Mouse (Mus musculus) limb, embryonic 15.5 days (tissue): ENCODE measurements at regions not wholly inside any gene's neighbourhood (a gene's known extent, or its start where the extent isn't known, plus 50 kb on each side); places are given as distances from the start of the nearest gene placed in this dataset.

Experiments
- ATAC-seq: fragments of 200-750 bp; cut with Nextera tagmentation; 2 replicates; pipeline ENCODE4 v1.8.0; 2017; ENCODE audit warnings: low read depth, moderate TSS enrichment; ENCODE audit not compliant: insufficient number of reproducible peaks, low FRiP score, low TSS enrichment
- H3K27ac ChIP-seq: fragments of 300-500 bp; sonication (generic); 2 replicates; pipeline ENCODE4 v1.5.1; 2015; ENCODE audit warnings: moderate library complexity, mild to moderate bottlenecking, inconsistent platforms
- H3K27me3 ChIP-seq: fragments of 300-500 bp; sonication (generic); 2 replicates; pipeline ENCODE4 v1.6.1; 2015; ENCODE audit warnings: inconsistent platforms
- H3K36me3 ChIP-seq: fragments of 300-500 bp; sonication (generic); 2 replicates; pipeline ENCODE4 v1.6.1; 2015; ENCODE audit warnings: inconsistent platforms
- H3K4me1 ChIP-seq: fragments of 300-500 bp; sonication (generic); 2 replicates; pipeline ENCODE4 v1.6.1; 2015; ENCODE audit warnings: inconsistent platforms
- H3K4me2 ChIP-seq: fragments of 300-500 bp; sonication (generic); 2 replicates; pipeline ENCODE4 v1.6.1; 2015; ENCODE audit warnings: mild to moderate bottlenecking, inconsistent platforms
- H3K4me3 ChIP-seq: fragments of 300-500 bp; sonication (generic); 2 replicates; pipeline ENCODE4 v1.5.1; 2015; ENCODE audit warnings: mild to moderate bottlenecking, inconsistent platforms
- H3K9ac ChIP-seq: fragments of 300-500 bp; sonication (generic); 2 replicates; pipeline ENCODE4 v1.6.1; 2015; ENCODE audit warnings: inconsistent platforms
- H3K9me3 ChIP-seq: fragments of 300-500 bp; sonication (generic); 2 replicates; pipeline ENCODE4 v1.6.1; 2016; ENCODE audit warnings: inconsistent platforms
- WGBS: fragments of 180-500 bp; shearing (Covaris S2); methylation state at CpG from one replicate; pipeline ENCODE4 v1.1.7; 2015; 5-methylcytosine and 5-hydroxymethylcytosine counted together

DNA sequence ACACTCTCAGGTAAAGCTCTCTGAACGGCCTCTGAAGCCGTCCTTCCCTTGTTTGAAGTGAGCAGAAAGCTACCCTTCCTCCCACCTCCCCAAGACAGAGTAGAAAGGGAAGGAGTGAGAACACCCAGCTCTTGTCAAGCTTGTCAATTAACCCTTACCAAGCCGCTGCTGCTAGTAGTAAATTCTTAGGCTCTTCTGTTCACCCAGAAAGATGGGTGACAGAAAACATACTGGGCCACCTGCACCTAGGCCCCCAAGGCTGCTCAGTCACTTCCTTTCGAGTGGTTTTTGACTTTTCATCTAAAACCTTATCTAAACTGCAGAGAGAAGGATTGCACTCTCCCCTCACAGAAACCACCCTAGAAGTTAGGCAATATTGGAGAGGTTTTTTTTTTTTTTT lies 514.9 kb upstream of the Gm19410 start:
- no peak overlapping the region for H3K27ac ChIP-seq

DNA sequence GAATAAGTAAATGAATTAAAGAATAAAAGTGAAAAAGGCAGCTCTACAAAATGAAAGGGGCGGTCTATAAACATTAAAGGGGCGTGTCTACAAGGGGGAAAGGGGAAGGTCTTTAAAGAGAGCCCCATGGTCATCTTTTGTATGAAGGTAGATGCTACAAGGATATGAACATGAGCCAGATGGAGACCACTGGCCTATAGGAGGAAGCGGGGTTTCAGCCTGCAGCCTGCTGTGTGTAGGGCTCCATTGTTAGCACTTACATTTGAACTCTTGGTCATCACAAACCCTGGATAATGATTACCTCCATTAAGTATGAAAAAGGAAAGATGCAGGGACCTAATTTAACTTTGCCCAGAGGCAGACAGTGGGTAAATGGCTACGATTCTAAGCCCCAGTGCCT lies 511.6 kb upstream of the Gm19410 start:
- Histone ChIP-seq H3K9ac (no peak overlapping the region), H3K4me2 (no peak overlapping the region), H3K27me3 (no peaks in the 10 kb centered on the region), H3K27ac (no peak overlapping the region), H3K4me3 (no peak overlapping the region), H3K4me1 (no peaks in the 10 kb centered on the region), H3K36me3 (no peaks in the 10 kb centered on the region), H3K9me3 (no peaks in the 10 kb centered on the region)
- 88% methylated on average over 4 of the region's 4 CpGs for WGBS
- ATAC-seq: no peak

More for the DNA sequence above, 514.9 kb upstream of the Gm19410 start:
- Histone ChIP-seq H3K4me2 (no peak overlapping the region), H3K4me3 (no peak overlapping the region), H3K27me3 (no peaks in the 10 kb centered on the region), H3K4me1 (no peaks in the 10 kb centered on the region), H3K36me3 (no peaks in the 10 kb centered on the region), H3K9me3 (no peaks in the 10 kb centered on the region), H3K9ac (no peak overlapping the region)
- WGBS: 52% methylated on average over 4 of the region's 4 CpGs
- no peak for ATAC-seq

DNA sequence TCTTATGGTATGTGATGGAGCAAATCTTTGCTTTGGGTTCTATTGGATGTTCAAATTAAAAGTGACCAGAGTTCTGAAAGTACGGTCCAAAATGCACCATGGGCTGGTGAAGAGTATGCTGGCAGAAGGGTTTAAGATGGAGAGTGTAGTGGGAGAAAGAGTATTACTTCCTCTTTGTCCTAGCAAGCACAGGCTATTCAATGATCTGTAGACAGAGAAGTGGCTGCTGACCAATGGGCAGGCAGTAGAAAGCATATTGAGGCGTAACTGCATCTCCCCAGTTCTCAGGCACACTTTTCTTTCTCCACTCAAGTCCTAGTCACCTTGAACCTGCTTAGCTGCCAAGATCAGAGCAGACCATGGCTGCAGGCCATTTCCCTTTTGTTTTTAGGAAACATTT lies 510.3 kb upstream of the Gm19410 start:
- Histone ChIP-seq H3K4me2 (no peak overlapping the region), H3K27ac (no peak overlapping the region), H3K9ac (no peak overlapping the region), H3K36me3 (no peaks in the 10 kb centered on the region), H3K4me1 (no peaks in the 10 kb centered on the region), H3K4me3 (no peak overlapping the region), H3K9me3 (no peaks in the 10 kb centered on the region), H3K27me3 (no peaks in the 10 kb centered on the region)
- 80% methylated on average over 2 of the region's 2 CpGs for WGBS
- ATAC-seq: no peak

DNA sequence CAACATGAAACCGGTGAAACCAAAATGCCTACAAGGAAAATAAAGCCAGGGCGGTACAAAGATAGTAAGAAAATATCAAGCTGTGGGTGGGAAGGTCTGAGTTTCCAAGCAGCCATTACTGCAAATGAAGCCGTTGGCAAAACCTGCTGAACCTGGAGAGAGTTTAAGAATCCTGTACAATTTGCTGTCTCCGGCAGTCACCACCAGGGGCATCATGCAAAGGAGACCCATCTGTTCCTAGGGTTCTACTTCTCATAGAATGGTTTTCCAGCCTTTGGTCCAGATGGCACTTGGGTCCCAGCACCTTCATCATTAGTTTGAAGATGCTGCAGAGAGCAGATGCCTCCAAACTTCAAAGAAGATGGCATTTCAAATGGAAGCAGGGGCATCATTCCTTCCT lies 508.6 kb upstream of the Gm19410 start:
- Histone ChIP-seq H3K9me3 (no peaks in the 10 kb centered on the region), H3K27ac (no peak overlapping the region), H3K27me3 (no peaks in the 10 kb centered on the region), H3K36me3 (no peaks in the 10 kb centered on the region), H3K4me2 (no peak overlapping the region), H3K4me3 (no peak overlapping the region), H3K4me1 (no peaks in the 10 kb centered on the region), H3K9ac (no peak overlapping the region)
- 43% methylated on average over 4 of the region's 4 CpGs for WGBS
- no peak for ATAC-seq

DNA sequence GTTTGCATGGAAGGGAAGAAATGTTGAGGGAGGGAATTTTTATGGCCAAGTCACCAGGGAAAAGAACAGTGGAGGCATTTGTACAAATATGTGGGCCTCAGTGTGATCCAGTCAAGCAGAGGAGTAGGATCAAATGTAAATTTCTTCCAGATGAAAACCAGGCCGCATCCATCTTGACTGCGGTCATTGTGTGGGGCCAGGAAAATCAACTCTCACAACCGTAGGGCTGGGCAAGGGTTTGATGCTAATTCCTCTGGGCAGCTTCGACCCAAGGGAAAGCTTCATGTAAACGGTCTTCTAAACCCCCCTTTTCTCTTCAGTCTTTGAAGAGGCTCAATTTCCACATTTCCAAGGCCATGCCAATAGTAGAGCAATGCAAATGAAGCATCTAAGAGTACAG lies 497.4 kb upstream of the Gm19410 start:
- Histone ChIP-seq H3K9me3 (no peaks in the 10 kb centered on the region), H3K27ac (no peak overlapping the region), H3K9ac (no peak overlapping the region), H3K27me3 (no peaks in the 10 kb centered on the region), H3K4me1 (no peaks in the 10 kb centered on the region), H3K4me3 (no peak overlapping the region), H3K36me3 (no peaks in the 10 kb centered on the region), H3K4me2 (no peak overlapping the region)
- no peak for ATAC-seq
- 51% methylated on average over 5 of the region's 5 CpGs for WGBS

DNA sequence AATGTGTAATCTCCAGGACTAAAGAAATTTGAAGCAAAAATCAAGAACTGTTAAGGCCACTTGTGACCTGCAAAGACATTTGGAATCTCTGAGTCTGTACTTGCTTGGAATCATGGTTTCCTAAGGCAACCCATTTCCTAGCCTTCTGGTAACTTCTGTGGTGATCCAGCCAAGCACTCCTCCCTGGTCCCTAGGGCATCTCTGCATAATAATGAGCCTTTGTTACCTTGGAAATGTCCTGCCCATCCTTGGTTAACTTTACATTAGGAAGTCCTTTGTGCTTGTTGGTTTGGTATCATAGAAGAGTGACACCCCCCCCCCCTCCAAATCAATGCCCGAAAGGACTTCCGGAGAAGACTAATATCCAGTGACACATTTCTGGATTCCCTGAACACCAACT lies 496.6 kb upstream of the Gm19410 start:
- no peaks in the 10 kb centered on the region for H3K27me3 ChIP-seq
- WGBS: 82% methylated on average over 2 of the region's 2 CpGs
- H3K9me3 ChIP-seq: no peaks in the 10 kb centered on the region
- ATAC-seq: no peak
- H3K4me1 ChIP-seq: no peaks in the 10 kb centered on the region
- no peaks in the 10 kb centered on the region for H3K36me3 ChIP-seq
- no peak overlapping the region for H3K4me3 ChIP-seq
- no peak overlapping the region for H3K27ac ChIP-seq
- no peak overlapping the region for H3K4me2 ChIP-seq
- H3K9ac ChIP-seq: no peak overlapping the region

DNA sequence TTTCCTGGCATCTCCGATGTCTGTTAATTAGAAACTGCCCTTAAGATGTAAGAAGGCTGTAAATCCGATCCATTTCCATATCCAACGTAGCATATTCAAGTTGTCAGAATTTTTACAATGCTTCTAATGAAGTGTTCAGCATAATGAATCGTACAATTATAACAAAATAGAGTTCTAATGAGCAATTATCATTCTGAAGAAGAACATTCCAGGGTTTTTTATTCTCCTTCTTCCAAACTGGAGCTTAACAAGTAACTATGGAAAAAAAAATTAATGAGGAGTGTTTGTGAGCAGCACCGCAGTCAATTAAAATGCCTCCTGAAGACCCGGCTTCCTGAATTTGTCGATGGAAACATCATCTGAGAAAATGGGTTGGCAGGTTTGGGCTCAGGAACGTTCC lies 489.6 kb upstream of the Gm19410 start:
- H3K36me3 ChIP-seq: no peaks in the 10 kb centered on the region
- no peak for ATAC-seq
- no peak overlapping the region for H3K4me3 ChIP-seq
- no peak overlapping the region for H3K9ac ChIP-seq
- 41% methylated on average over 8 of the region's 8 CpGs for WGBS
- H3K27me3 ChIP-seq: no peaks in the 10 kb centered on the region
- no peaks in the 10 kb centered on the region for H3K9me3 ChIP-seq
- 0 out of 2 replicates have a peak, but pooled peaks cover 2% of the 10 kb centered on the region for H3K4me1 ChIP-seq
- no peak overlapping the region for H3K27ac ChIP-seq
- no peak overlapping the region for H3K4me2 ChIP-seq

DNA sequence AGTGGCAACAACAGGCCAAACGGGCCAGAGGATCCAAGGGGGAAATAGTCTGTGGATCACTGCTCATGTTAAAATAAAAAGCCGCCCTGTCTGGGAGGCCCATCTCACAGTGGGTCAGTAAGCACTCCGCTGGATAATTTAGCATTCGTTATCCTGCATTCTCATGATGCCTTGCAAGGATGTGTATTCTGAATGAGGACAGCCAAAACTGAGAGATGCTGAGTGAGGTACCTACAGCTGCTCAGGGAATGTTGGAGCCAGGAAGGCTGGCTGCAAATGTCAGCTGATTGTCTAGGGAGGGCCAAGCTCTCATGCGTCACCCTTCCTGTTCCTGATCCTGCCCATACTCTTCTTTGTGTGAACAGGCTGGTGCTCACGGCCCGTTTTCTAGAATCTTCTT lies 489.1 kb upstream of the Gm19410 start:
- Histone ChIP-seq H3K36me3 (no peaks in the 10 kb centered on the region), H3K4me2 (no peak overlapping the region), H3K27ac (no peak overlapping the region), H3K4me1 (0 out of 2 replicates have a peak, but pooled peaks cover 2% of the 10 kb centered on the region), H3K9me3 (no peaks in the 10 kb centered on the region), H3K27me3 (no peaks in the 10 kb centered on the region), H3K4me3 (no peak overlapping the region), H3K9ac (no peak overlapping the region)
- 65% methylated on average over 7 of the region's 7 CpGs for WGBS
- ATAC-seq: no peak

DNA sequence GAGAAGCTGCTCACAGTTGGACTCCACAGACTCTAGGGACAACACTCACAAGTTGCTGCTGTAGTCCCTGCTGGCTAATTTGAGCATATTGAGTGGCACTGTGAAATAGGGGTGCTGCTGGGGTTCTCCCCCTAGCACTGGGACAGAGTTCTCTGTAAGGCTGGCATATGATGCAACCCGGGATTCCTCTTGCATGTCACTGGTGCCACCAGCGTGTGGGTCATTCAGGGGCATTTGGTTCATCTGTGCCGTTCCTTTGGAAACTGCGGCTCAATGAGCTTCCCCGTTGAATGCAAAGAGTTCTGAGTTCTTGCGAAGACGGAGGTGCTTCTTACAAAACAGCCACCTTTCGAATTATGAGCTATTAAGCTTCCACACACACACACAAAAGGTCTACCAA lies 486.6 kb upstream of the Gm19410 start:
- no peaks in the 10 kb centered on the region for H3K36me3 ChIP-seq
- no peaks in the 10 kb centered on the region for H3K9me3 ChIP-seq
- H3K4me3 ChIP-seq: no peak overlapping the region
- 0 out of 2 replicates have a peak, but pooled peaks cover 2% of the 10 kb centered on the region for H3K4me1 ChIP-seq
- no peaks in the 10 kb centered on the region for H3K27me3 ChIP-seq
- H3K27ac ChIP-seq: no peak overlapping the region
- no peak overlapping the region for H3K4me2 ChIP-seq
- 92% methylated on average over 8 of the region's 8 CpGs for WGBS
- no peak overlapping the region for H3K9ac ChIP-seq
- no peak for ATAC-seq

DNA sequence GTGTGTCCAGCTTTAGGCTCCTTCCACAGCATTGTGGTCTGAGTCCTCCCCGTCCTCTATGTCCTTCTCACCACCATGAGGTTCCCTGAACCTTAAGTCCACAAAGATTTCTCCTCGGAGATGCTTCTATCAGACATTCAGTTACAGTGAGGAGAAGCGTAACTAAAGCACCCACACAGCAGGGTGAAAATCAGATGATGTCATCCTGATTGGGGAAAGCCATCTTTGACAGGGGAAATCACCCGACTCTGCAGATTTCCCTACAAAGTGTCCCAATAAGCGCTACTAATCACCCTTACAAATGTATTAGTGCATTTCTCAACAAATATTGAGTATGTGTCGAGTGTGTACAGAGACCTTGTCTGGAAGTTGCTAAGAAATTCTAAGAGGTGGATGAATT lies 484.8 kb upstream of the Gm19410 start:
- Histone ChIP-seq H3K27me3 (no peaks in the 10 kb centered on the region), H3K4me1 (0 out of 2 replicates have a peak, but pooled peaks cover 2% of the 10 kb centered on the region), H3K27ac (no peak overlapping the region), H3K9me3 (no peaks in the 10 kb centered on the region), H3K4me3 (no peak overlapping the region), H3K4me2 (no peak overlapping the region), H3K36me3 (no peaks in the 10 kb centered on the region), H3K9ac (no peak overlapping the region)
- WGBS: 88% methylated on average over 6 of the region's 6 CpGs
- no peak for ATAC-seq

DNA sequence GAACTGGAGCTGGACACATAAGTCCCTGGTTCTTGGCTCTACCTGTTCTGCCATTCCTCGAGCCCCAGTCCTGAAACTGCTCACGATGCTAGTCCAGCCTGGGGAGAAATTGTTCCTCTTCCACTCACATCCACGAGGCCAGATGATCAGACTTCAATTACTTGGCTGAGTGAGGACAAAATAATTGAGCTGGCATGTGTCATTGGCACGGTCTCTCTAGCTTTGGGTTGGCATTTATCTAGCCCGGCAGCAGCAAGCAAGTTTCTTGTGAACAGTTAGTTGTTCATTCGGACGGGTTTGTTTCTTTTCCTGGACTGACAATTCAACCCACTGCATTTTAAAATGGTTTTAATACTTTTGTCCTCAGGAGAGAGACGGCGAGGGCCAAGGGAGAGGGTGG lies 482.2 kb upstream of the Gm19410 start:
- no peak overlapping the region for H3K4me2 ChIP-seq
- H3K9ac ChIP-seq: no peak overlapping the region
- no peak for ATAC-seq
- WGBS: 85% methylated on average over 9 of the region's 9 CpGs
- H3K27me3 ChIP-seq: no peaks in the 10 kb centered on the region
- no peaks in the 10 kb centered on the region for H3K36me3 ChIP-seq
- H3K4me1 ChIP-seq: no peaks in the 10 kb centered on the region
- H3K27ac ChIP-seq: no peak overlapping the region
- H3K4me3 ChIP-seq: no peak overlapping the region
- H3K9me3 ChIP-seq: no peaks in the 10 kb centered on the region

DNA sequence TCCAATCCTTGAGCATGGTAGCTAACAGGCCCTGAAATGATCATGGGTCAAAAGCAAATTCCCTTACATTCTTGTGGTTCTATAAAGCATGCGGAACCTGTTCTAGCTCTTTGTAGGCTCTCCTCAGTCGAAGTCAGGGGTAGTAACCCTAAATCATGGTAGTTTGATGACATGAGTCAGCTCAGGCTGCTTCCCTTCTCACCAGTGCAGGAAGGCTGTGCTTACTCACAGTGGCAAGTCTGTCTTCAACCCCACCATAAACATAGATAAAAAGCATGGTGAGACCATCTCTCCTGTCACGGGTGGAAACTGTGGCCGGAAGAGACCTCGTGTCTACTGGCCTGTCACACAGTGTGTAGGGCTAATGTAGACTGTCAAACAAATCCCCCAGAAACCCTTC lies 476.6 kb upstream of the Gm19410 start:
- H3K4me2 ChIP-seq: no peak overlapping the region
- H3K27me3 ChIP-seq: no peaks in the 10 kb centered on the region
- H3K36me3 ChIP-seq: no peaks in the 10 kb centered on the region
- no peak overlapping the region for H3K27ac ChIP-seq
- H3K4me1 ChIP-seq: no peaks in the 10 kb centered on the region
- no peak for ATAC-seq
- H3K9ac ChIP-seq: no peak overlapping the region
- H3K9me3 ChIP-seq: no peaks in the 10 kb centered on the region
- 72% methylated on average over 5 of the region's 5 CpGs for WGBS
- no peak overlapping the region for H3K4me3 ChIP-seq

DNA sequence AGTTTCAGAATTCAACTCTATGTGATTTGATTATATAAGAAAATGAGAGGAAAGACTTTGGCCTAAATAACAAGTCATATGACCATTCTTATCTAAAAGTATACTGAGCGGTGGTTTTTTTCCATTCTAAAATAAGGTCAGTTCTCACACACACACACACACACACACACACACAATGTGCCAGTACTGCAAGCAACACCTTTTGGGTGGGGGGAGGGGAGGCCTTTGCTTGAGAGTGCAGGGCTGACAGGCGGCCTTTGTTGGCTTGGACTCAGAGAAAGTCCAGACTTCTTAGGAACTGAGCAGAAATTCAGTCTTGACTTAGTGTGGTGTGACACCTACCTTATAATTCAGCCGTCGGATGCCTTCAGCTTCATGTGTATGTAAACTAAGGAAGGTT lies 475.6 kb upstream of the Gm19410 start:
- no peaks in the 10 kb centered on the region for H3K4me1 ChIP-seq
- 76% methylated on average over 4 of the region's 4 CpGs for WGBS
- H3K27ac ChIP-seq: no peak overlapping the region
- no peak overlapping the region for H3K4me2 ChIP-seq
- ATAC-seq: no peak
- H3K9ac ChIP-seq: no peak overlapping the region
- H3K27me3 ChIP-seq: no peaks in the 10 kb centered on the region
- H3K9me3 ChIP-seq: no peaks in the 10 kb centered on the region
- no peaks in the 10 kb centered on the region for H3K36me3 ChIP-seq
- no peak overlapping the region for H3K4me3 ChIP-seq
